In genomic region chr17:4908572-4908965, GRCm38 (mm10) we compare ENCODE assay signal across 8 mouse cellular contexts.
DNase-seq lines count a peak whose midpoint lies in the region; ATAC-seq lines count a peak whose summit lies in the region.

No protein-coding gene starts in this region.

- H3K36me3 ChIP-seq in neural tube, embryonic 11.5 days (ENCODE audit: control insufficient read depth, insufficient read depth, low read length), result no peaks in the 10 kb centered on the region
- H3K36me3 ChIP-seq in limb, embryonic 12.5 days, result no peaks in the 10 kb centered on the region
- no peaks in the 10 kb centered on the region for H3K36me3 ChIP-seq in neural tube, embryonic 12.5 days

- peak overlapping the region; percentile 99 for H3K27ac ChIP-seq in neural tube, embryonic 11.5 days (ENCODE audit: low read depth, low read length)
- peak overlapping the region; percentile 98 for H3K27ac ChIP-seq in limb, embryonic 12.5 days
- H3K27ac ChIP-seq in neural tube, embryonic 12.5 days, result peak overlapping the region; percentile 96

- peak overlapping the region; percentile 44 for H3K4me3 ChIP-seq in neural tube, embryonic 11.5 days (ENCODE audit: low read depth, low read length)
- H3K4me3 ChIP-seq in limb, embryonic 12.5 days (replicated peaks), result peak overlapping the region; percentile 51
- peak overlapping the region; percentile 48 for H3K4me3 ChIP-seq in neural tube, embryonic 12.5 days

- H3K9ac ChIP-seq in neural tube, embryonic 11.5 days (ENCODE audit: low read length), result peak overlapping the region; percentile 77
- H3K9ac ChIP-seq in limb, embryonic 12.5 days (replicated peaks), result peak overlapping the region; percentile 81
- H3K9ac ChIP-seq in neural tube, embryonic 12.5 days, result peak overlapping the region; percentile 78

- WGBS in neural tube, embryonic 11.5 days, result 1% methylated on average over 17 of the region's 17 CpGs
- WGBS in limb, embryonic 12.5 days, result 1% methylated on average over 17 of the region's 17 CpGs
- whole genome bisulfite sequencing in neural tube, embryonic 12.5 days, result 1% methylated on average over 17 of the region's 17 CpGs

- no peaks in the 10 kb centered on the region for H3K27me3 ChIP-seq in neural tube, embryonic 11.5 days (ENCODE audit: control insufficient read depth, insufficient read depth, low read length)
- H3K27me3 ChIP-seq in limb, embryonic 12.5 days, result no peaks in the 10 kb centered on the region
- no peaks in the 10 kb centered on the region for H3K27me3 ChIP-seq in neural tube, embryonic 12.5 days (replicated peaks)

- H3K9me3 ChIP-seq in neural tube, embryonic 11.5 days (ENCODE audit: control insufficient read depth, low read length), result no peaks in the 10 kb centered on the region
- no peaks in the 10 kb centered on the region for H3K9me3 ChIP-seq in limb, embryonic 12.5 days
- H3K9me3 ChIP-seq in neural tube, embryonic 12.5 days, result no peaks in the 10 kb centered on the region

- ATAC-seq in neural tube, embryonic 11.5 days (ENCODE audit: insufficient read depth, low FRiP score, low TSS enrichment), result peak; percentile 51; the same call in 1 of the 2 replicates
- ATAC-seq in limb, embryonic 12.5 days (ENCODE audit: insufficient number of reproducible peaks, insufficient read depth, low FRiP score, low TSS enrichment, low read depth), result peak; percentile 40; the same call in 1 of the 2 replicates
- ATAC-seq in neural tube, embryonic 12.5 days (ENCODE audit: low FRiP score, low read depth), result peak; percentile 57

- H3K4me1 ChIP-seq in neural tube, embryonic 11.5 days (ENCODE audit: control insufficient read depth, insufficient read depth, low read length), result peaks cover 5% of the 10 kb centered on the region; the same call in 1 of the 2 replicates
- no peaks in the 10 kb centered on the region for H3K4me1 ChIP-seq in limb, embryonic 12.5 days (replicated peaks)
- peaks cover 9% of the 10 kb centered on the region for H3K4me1 ChIP-seq in neural tube, embryonic 12.5 days

- DNase-seq in adrenal gland, postnatal 25 days, result peak; percentile 28
- no peak for DNase-seq in adrenal gland, adult 8-10 months
- no peak for DNase-seq in neural tube, embryonic 11.5 days (ENCODE audit: low spot score)
- DNase-seq in neural tube, embryonic 10.5 days (ENCODE audit: extremely low spot score, low spot score), result no peak
- no peak for DNase-seq in ovary, postnatal 36 days (ENCODE audit: low spot score)
- no peak for DNase-seq in layer of hippocampus, postnatal 36 days

- peak overlapping the region; percentile 79 for H3K4me2 ChIP-seq in neural tube, embryonic 11.5 days (ENCODE audit: low read depth)
- H3K4me2 ChIP-seq in limb, embryonic 12.5 days, result peak overlapping the region; percentile 67
- H3K4me2 ChIP-seq in neural tube, embryonic 12.5 days (replicated peaks), result peak overlapping the region; percentile 60
